Comparison of ENCODE assay signal across 33 mouse cellular contexts in the genomic region with DNA sequence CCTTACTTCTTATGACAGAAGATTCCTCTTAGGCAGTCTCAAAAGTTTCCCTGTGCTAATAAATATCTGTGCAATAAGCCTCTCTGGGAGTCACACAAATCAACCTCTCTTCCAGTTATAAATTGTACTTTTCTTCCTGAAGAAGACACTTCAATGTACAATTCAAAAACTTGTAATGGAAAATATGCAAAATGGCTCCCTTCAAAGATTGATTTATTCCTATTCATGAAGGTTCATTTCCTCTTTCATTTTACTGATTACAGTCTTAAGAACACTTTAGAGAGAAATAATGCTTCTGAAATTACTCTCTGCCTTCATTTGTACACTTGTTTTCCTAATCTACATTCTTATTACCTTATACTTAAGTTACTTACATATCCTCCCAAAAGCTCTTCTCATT. TPM values are rescaled to one million over a fixed set of nuclear protein-coding genes. Genes with fewer than 3 reads are reported as not detected.
"Had no signal": no experiment of that assay in that cellular context is flagged by ENCODE, and none has a peak within 500 bp of the region (broad histone marks: within the 10 kb centered on the region; RNA-seq: fewer than 3 reads in every experiment).

No protein-coding gene starts in this region.

- H3K4me1 ChIP-seq: embryonic facial prominence, embryonic 10.5 days; embryonic facial prominence, embryonic 12.5 days; embryonic facial prominence, embryonic 13.5 days; embryonic facial prominence, embryonic 15.5 days; forebrain, embryonic 10.5 days; forebrain, embryonic 12.5 days; forebrain, embryonic 13.5 days; forebrain, embryonic 15.5 days had no signal

- H3K4me2 ChIP-seq: embryonic facial prominence, embryonic 12.5 days; embryonic facial prominence, embryonic 13.5 days; embryonic facial prominence, embryonic 15.5 days; forebrain, embryonic 12.5 days; forebrain, embryonic 13.5 days; forebrain, embryonic 15.5 days had no signal

- H3K4me3 ChIP-seq: embryonic facial prominence, embryonic 10.5 days; embryonic facial prominence, embryonic 12.5 days; embryonic facial prominence, embryonic 13.5 days; embryonic facial prominence, embryonic 15.5 days; erythroblast, embryonic 14.5 days; forebrain, embryonic 10.5 days; forebrain, embryonic 12.5 days; forebrain, embryonic 13.5 days; forebrain, embryonic 15.5 days; gastrocnemius, adult 2 months; heart, adult 2 months had no signal

- H3K9ac ChIP-seq: embryonic facial prominence, embryonic 12.5 days; embryonic facial prominence, embryonic 13.5 days; embryonic facial prominence, embryonic 15.5 days; forebrain, embryonic 12.5 days; forebrain, embryonic 13.5 days; forebrain, embryonic 15.5 days; forebrain, postnatal 0 days had no signal

- H3K27me3 ChIP-seq: embryonic facial prominence, embryonic 12.5 days; embryonic facial prominence, embryonic 13.5 days; embryonic facial prominence, embryonic 15.5 days; forebrain, embryonic 12.5 days; forebrain, embryonic 13.5 days; forebrain, embryonic 15.5 days had no signal

- H3K9me3 ChIP-seq: embryonic facial prominence, embryonic 10.5 days; embryonic facial prominence, embryonic 12.5 days; embryonic facial prominence, embryonic 13.5 days; embryonic facial prominence, embryonic 15.5 days; forebrain, embryonic 10.5 days; forebrain, embryonic 12.5 days; forebrain, embryonic 13.5 days; forebrain, embryonic 15.5 days had no signal

- ATAC-seq: forebrain, embryonic 13.5 days; forebrain, embryonic 14.5 days; forebrain, embryonic 15.5 days; forebrain, embryonic 16.5 days; forebrain, postnatal 0 days had no signal

- H3K36me3 ChIP-seq: embryonic facial prominence, embryonic 10.5 days; embryonic facial prominence, embryonic 12.5 days; embryonic facial prominence, embryonic 13.5 days; embryonic facial prominence, embryonic 15.5 days; forebrain, embryonic 10.5 days; forebrain, embryonic 12.5 days; forebrain, embryonic 15.5 days had no signal

- DNase-seq: cerebellum, adult 9-10 months; cerebellum, adult 9-11 months; cerebellum, postnatal 10 days; cerebellum, postnatal 14 days; cerebellum, postnatal 25 days; cerebellum, postnatal 36 days; embryo, embryonic 11 days; forebrain, postnatal 0 days; gastrocnemius, adult 2 months; gastrocnemius, postnatal 10 days; gastrocnemius, postnatal 14 days; gastrocnemius, postnatal 25 days; gastrocnemius, postnatal 36 days; heart, adult 11 months; heart, adult 18-20 months; heart, adult 2 months had no signal

- H3K27ac ChIP-seq: embryonic facial prominence, embryonic 10.5 days; embryonic facial prominence, embryonic 12.5 days; embryonic facial prominence, embryonic 13.5 days; embryonic facial prominence, embryonic 15.5 days; forebrain, embryonic 10.5 days; forebrain, embryonic 12.5 days; forebrain, embryonic 13.5 days; forebrain, embryonic 15.5 days; gastrocnemius, adult 2 months; heart, adult 2 months had no signal

RNA-seq across cellular contexts. Expression of a gene that starts 4.0 kb away (rescaled TPM):
- total RNA-seq: gastrocnemius, adult 18-20 months; gastrocnemius, adult 2 months; gastrocnemius, adult 8-10 months; gastrocnemius, postnatal 14 days; gastrocnemius, postnatal 25 days had no signal
- polyA plus RNA-seq: cortical plate, adult 2 months; embryonic facial prominence, embryonic 10.5 days; embryonic facial prominence, embryonic 11.5 days; erythroblast, embryonic 14.5 days; forebrain, embryonic 10.5 days; forebrain, embryonic 11.5 days; forebrain, embryonic 13.5 days; forebrain, embryonic 14.5 days; forebrain, embryonic 15.5 days; forebrain, embryonic 16.5 days; forebrain, postnatal 0 days; frontal cortex, adult 2 months had no signal
